Mouse (Mus musculus) embryo, embryonic 11 days (tissue): ENCODE measurements at regions not wholly inside any gene's neighbourhood (a gene's known extent, or its start where the extent isn't known, plus 50 kb on each side); places are given as distances from the start of the nearest gene placed in this dataset.

ENCODE experiments used
- DNase-seq: peaks from one replicate; pipeline ENCODE4 v3.0.0-alpha.2; 2015

DNA sequence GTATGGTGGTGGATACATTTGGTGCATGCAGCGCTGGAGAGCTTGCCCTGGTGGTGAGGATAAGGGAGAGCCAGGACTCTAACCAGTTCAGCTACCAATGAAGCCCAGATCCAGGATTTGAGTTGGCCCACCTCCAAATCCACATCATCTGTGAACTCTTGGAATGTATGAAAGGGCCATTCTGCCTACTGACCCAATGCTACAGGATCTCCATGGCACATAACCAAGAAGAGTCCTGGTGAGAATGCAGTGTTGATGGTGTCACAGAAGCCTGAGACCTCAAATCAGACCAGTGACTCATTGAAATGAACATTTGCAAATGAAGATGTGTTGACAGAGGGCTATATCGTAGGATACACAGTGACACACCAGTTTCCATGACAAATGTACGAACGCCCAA, 121.0 kb upstream of the Slitrk5 start:
- no peak for DNase-seq

DNA sequence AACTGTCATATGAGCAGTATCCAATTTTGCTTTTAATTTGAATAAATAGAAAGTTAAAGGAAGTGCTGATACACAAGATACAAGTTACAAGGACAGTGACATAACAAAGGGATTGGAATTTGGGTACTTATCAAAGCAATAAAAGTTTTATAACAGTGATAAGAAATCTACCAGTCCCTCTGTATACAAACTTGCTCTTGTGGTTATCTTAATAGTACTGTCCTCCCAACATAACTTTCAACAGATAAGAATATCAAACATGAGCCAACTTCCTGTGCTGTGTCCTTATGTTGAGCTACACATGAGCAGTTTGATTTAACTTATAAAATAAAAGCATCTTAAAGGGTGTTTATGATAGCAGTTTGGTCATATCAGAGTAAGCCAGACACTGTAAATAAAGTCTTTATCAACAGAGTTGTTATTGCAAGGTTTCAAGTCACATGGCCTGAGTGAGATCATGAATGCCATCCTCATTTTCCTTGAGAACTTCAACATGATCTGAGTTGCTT, 105.5 kb upstream of the Slitrk5 start:
- no peak for DNase-seq

DNA sequence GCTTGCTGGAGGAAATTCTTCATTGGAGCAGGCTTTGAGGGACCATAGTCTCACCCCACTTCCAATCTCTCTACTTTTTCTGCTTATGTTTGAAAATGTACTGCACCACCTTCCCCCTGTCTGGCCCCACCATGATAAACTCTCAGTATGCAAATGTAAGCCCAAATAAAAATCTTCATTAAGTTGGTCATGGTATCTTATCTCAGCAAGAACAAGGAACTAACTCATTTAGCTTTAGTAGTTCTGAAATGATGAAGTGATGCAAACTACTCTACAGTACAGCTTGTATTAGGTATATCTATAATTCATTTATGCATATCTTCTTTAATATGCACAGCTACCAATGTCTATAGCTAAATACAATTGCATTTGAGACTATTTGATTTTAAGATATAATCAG, 97.4 kb upstream of the Slitrk5 start:
- DNase-seq: no peak

DNA sequence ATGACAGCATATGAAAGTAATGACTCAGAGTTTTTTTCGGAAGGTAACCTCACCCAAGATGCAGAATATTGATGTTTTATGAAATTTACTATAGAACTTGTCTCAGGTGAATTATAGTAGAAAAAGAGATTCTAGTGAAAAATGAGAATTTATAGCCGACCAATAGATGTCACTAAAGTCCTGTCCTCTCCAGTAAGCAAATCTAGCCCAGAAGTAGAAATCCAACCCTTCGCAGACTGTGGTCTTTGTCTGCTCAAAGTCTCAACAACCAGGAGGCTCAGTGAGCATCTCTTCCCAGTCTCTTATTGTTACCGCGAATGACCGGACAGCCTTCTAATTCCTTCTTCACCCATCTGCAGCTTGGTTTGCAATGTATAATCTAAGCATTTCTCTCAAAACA, 91.8 kb upstream of the Slitrk5 start:
- DNase-seq: peak; percentile 8

DNA sequence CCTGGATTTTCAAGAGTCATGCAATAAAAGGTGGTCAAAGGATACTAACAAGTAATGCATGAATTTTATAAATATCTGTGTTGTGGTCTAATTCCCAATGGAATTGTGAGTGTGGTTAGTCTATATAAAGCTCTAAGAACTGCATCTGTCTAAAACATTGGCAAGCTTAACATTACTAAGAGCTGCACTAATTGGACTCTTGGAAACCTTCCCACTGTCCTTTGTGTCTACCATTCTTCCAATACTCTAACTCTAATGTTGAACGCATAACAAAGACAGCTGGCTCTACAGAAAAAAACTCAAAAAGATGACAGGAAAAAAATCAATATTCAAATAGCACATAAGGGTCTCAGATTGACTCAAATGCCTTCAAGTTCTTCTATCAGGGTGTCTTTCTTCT, 58.1 kb upstream of the Slitrk5 start:
- no peak for DNase-seq

DNA sequence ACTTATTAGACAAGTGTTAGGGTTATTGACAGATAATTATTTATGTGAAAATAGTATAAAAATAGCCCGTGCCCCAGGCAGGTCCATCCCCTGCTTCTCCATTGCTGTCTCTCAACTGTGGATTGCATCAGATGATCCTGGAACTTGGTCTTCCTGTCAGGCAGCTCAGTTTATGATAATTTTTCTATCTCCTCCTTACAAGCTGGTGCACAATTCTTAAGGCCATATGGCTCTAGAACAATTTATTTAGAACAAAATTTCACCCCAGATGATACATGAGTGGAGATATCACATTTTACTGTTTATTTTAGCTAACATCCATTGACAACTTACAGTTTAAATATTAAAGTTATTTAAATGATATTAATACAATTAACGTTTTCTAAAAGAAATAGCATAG, 54.1 kb upstream of the Slitrk5 start:
- DNase-seq: no peak
